Mouse (Mus musculus) MEL-GATA-1-ER (cell line): ENCODE data around the gene Amz1.

ENCODE experiments used
- DNase-seq: peaks from one replicate; pipeline ENCODE4 v3.0.0-alpha.2; 2012; ENCODE audit warnings: low read depth; ENCODE audit errors: extremely low read depth

Amz1 gene

DNA sequence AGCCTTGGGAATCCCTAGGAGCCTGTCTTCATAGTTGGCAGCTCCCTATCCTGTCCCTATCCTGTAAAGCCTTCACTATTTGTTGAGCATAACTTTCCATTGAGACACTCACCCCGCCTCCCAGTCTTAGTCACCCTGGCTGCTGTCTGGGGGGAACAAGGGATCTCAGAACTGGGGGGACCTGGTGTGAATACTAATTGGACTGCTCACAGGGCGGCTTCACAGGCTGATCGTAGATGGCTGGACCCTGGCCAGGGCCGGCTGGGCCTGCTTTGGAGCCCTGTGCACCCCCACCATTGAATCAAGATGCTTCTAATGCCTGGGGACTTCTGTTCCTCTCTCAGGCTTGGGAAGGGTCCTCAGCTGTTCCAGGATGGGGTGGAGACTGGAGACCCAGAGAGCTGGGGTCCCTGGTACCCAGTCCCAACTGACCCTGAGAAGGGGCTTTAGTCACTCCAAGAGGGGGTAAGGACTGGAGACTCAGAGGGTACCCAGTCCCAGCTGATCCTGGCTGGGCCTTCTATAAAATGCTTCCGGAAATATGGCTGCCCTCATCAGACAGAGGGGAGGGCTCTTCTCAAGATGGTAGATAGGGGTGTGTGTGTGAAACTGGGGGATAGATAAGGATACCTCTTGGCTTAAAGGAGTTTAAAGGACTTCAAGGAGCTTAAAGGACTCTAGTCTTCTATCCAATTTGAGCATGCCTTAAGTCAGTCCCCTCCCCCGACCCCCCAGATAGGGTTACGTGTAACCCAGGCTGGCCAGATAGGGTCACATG, 2.3 kb downstream of the Amz1 start:
- no peak for DNase-seq

DNA sequence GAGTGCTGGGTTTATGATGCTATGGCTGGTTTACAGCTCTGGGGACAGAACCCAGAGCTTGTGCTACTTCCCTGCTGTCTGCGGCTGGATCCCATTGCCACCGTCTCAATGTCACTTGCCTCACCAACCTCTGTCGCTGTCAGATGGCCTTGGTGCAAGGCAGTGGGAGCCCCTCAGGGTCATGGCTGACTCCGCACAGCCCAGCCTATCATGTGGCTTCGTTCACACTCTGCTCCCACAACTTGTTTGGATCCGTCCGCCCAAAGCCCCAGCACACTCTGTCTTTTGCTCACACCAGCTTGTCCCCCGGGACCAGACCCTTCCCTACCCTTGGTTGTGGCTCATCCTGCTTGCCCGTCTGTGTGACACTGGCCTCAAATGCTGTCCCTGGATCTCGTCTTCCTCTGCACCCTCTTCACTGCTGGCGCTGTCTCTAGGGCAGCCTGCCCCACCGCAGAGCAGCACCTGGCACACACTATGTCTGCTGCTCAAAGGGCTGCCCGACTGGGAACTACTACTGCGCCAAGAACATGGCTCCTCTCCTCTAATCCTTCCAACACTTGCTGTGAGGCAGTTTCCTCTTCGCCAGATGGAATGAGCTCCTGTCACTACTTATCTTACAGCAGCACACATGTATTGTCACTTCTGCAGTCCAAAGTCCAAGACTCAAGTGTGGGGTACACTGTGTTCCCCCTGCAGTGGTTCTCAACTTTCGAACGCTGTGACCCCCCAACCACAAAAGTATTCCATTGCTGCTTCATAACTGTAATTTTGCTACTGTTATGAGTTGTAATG, 3.2 kb downstream of the Amz1 start:
- DNase-seq, result no peak

DNA sequence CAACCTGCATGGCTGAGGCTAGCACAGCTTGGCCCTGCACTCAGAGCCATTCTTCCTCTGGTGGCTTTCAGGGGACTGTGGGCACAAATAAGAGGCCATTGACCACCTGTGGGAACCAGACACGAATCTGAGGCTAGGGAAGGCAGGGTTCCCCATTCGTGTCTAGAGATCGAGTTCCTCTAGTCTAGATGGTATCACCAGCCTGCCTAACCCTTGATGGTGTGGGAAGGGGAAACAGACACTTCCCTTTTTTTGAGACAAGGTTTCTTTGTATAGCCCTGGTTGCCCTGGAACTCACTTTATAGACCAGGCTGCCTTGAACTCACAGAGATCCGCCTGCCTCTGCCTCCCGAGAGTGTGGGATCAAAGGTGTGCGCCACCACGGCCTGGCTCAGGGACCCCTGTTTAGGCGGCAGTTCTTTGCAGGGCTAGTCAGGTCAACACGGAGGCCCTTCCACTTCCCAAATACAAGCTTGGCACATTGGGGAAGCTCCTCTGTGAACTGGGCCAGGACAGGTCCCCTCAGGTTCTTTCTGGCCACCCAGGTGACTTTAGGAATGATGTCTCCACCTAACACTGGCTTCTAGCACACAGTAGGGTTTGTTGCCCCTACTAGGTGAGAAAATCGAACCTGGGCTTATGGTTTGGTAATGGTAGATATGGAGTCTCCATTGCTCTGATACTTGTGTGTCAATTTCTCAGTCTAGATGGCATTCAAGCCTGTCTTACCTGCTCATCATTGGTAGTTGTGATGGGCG, 7.3 kb downstream of the Amz1 start:
- DNase-seq, result peak; percentile 88

DNA sequence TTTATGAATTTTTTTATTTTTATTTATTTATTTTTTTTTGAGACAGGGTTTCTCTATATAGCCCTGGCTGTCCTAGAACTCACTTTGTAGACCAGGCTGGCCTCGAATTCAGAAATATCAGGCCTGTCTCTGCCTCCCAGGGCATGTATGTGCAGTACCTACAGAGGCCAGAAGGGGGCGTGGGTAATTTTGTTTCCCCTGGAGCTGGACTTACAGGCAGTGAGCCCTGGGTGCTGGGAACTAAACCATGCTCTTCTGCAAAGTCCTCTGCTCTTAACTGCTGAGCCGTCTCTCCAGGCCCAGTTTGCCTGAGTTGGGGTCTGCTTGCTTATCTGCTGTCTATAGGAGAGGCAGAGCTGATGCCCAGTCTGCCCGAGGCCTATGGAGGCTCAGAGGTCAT, 8.3 kb downstream of the Amz1 start:
- DNase-seq, result no peak

DNA sequence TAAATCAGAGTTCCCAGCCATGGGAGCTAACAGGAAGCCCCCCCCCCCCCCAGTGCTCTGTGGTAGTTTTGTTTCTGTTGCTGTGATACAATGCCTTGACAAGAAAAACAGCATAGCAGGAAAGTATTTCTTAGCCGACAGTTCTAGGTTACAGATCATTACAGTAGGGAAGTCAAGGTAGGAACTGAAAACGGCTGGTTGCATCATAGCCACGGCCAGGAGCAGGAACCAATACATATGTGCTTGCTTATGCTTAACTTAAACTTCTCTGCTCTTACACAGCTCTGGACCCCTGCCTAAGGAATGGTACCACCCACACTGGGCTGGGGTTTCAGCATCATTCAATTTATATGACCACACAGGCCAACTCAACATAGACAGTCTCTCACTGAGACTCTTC, 9.4 kb downstream of the Amz1 start:
- DNase-seq, result no peak

DNA sequence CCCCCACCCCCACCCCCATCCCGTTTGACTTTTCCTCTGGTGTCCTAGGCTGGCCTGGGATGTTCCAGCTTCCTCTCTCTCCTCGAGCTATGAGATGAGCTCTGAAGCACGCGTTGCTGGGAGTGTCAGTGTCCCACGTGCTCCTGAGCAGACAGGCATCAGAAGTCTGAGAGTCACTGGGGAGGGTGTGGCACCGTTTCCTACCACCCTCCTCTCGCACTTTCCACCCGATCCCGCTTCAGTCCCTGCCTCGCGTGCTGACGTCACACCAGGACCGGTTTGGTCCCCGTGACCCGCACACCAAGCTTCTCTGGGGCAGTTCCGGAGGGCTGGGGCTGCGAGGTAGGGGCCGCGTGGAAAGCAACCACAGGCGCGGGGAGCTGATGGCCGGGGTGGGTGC, 11.4 kb downstream of the Amz1 start:
- DNase-seq, result no peak

DNA sequence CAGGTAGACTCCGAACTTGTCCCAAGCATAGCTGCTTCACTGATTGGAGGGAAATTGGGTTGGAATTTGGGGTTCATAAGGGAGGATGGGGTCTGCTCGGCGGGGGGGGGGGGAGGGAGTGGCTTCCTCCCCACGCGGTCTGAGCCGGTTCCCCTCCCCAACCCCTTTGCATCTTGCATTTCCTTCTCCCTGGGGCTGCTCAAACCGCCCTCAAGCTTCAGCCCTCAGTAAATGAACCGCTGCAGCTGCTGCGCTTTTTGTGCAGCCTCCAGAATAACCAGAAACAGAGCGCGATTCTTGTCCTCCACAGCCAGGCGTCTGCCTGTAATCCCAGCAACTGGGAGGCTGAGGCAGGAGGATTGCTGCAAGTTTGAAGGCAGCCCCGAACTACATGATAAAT, 12.2 kb downstream of the Amz1 start:
- DNase-seq, result no peak

DNA sequence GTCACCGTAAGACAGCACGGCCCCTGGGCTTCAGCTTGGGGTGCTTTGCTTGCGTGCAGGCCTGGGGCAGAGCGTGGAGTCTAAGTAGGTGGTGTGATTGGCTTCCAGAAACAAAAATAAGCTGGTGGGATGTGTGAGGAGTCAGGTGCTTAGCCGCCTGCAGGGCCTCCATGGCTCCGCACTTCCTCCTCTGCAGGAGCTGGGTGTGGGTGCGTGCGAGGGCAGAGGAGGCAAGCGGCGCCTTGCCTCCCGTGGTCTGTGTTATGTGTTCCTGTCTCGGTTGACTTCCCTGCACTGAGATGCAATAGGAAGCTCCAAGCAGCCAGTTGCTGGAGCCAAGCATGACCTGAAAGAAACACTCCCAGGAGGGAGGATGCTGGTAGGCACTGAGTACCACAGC, 15.9 kb downstream of the Amz1 start:
- no peak for DNase-seq

DNA sequence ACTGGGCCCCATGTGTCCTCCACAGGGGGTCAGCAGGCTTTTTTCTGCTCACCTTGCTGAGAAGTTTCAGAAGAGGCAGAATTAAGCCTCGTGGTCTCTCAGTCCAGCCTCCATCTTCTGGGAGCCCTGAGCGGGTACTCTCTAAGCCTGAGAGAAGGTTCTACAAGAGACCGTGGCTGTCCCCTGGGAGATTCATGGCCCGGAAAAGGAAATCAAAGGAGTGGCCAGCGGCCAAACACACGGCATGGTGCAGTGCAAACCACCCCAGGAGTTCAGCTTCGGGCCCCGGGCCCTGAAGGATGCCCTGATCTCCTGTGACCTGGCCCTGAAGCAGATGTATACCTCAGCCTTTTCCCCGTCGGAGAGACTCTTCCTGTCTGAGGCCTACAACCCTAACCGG, 17.1 kb downstream of the Amz1 start:
- DNase-seq, result no peak

DNA sequence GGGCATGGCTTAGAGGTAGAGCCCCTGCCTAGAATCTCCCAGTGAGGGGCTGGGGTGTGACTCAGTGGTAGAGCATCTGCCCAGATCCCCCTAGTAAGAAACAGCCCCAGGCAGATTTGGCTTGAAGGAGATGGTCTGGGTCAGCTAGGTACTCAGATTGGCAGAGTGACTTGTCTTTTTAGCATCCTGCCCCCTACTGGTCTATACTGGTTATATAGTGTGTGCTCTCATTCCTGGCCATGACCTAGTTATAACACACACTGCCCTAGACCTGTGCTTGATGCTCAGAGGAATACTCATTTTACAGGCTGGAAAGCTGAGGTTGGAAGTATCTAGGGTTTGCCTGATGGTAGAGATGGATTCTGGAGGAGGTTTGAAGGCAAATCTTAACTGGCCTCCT, 17.9 kb downstream of the Amz1 start:
- DNase-seq, result peak; percentile 35

DNA sequence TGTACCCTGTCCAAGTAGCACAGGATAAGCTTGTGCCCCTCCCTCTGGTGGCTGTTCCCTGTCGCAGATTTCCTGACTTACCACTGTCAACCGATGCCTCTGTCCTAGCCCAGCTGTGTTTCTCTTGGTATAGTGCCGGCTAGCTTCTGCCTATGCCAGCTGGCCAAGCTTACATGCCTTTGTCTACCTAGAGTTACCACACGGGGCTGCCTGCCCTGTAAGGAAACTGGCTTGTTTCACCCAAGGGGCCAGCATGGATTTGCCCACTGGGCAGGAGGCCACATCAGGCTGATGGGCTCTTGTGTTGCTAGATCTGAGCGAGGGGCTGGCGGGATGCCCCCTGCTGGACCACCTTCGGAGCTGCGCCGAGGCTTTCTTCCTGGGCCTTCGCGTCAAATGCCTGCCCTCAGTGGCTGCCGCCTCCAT, 19.8 kb downstream of the Amz1 start:
- DNase-seq, result no peak

DNA sequence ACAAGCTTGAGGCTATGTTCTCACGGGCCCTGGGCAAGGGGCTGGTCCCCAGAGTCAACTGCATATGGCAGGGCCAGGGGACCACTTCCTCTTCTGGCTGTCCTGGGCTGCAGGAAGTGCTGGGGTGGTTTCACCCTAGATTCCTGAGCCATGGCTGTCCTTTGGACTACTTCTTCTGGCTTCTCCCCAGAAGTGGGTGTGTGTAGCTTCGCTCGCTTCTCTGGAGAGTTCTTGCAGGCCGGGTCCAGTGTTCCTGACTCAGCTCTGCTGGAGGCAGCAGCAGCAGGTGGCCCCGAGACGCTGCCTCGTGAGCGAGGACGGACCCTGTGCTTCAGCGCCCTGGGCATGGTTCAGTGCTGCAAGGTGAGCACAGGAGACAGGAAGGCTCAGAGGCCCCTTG, 24.5 kb downstream of the Amz1 start:
- DNase-seq, result no peak

DNA sequence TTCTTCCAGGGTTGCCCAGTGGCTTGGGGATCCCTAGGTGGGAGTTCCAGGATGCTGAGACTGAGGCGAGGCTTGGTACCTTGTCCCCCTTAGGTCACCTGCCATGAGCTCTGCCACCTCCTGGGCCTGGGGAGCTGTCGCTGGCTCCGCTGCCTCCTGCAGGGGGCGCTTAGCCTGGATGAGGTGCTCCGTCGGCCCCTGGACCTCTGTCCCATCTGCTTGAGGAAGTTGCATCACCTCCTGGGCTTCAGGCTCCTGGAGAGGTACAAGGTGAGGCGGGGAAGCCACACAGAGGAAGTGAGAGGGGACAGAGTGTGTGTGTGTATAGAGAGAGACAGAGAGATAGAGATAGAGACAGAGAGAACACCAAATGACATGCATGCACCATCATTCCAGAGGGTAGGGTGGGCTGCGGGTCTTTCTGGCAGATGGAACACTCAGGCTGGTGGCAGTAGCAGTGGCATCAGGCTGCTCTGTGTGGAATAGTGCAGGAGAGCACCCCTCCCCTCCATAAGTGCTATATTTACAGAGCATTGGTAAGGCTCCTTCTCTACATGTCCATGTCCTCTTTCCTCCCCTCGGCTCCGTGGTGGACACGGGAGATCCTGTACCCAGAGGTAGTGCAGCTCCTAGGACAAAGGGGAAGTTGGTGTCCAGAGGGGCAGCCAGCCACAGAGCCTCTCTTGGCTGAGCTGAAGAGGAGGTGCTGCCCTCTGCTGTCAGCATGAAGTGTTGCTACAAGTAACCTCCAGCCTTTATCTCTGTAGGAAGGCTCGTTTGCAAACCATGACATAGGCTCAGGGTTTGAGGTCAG, 25.3 kb downstream of the Amz1 start:
- peak; percentile 78 for DNase-seq

DNA sequence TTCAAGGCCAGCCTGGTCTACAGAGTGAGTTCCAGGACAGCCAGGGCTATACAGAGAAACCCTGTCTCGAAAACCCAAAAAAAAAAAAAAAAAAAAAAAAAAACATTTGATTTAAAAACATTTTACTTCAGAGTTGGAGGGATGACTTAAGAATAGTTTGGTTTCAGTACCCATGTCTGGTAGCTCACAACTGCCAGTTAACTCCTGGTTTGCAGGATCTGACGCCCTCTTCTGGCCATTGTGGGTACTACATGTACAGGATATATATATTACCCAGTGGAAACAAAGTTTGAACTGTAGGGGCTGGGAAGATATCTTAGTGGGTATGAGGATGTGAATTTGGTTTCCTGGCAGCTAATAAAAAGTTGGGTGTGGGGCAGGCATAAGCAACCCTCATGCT, 27.0 kb downstream of the Amz1 start:
- peak; percentile 39 for DNase-seq

DNA sequence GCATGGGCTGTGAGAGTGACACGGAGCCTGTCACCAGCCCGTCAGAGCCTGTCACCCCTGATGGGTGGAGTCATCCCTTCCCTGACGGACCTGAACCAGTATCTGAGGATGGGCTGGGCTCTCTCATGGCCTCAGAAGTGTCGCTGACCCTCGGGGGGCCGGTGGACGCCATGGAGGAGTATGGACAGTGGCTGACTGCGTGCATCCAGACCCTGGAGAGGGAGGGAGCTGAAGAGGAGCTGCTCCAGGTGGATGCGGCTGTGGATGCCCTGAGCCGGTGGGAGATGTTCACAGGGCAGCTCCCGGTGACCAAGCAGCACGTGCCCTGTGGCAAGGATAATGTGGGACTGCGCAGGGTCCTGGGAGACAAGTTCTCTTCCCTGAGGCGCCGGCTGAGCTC, 28.1 kb downstream of the Amz1 start:
- DNase-seq, result no peak

DNA sequence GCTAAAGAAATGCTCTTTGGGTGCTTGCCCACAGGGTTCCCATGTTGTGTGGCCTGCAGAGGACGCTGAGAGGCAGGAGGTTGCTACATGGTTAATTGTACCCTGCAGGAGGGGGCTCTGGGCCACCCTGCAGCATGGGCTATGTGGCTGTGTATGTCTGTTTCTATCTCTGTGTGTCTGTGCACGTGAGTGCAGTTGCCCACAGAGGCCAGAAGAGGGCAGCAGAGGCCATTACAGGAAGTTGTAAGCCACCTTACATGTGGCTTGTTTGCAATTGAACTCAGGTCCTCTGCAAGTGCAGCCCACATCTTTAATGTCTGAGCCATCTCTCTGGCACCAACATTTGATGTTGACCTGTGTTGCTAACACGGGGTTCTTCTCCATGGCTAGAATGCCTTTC, 28.7 kb downstream of the Amz1 start:
- DNase-seq, result peak; percentile 11

DNA sequence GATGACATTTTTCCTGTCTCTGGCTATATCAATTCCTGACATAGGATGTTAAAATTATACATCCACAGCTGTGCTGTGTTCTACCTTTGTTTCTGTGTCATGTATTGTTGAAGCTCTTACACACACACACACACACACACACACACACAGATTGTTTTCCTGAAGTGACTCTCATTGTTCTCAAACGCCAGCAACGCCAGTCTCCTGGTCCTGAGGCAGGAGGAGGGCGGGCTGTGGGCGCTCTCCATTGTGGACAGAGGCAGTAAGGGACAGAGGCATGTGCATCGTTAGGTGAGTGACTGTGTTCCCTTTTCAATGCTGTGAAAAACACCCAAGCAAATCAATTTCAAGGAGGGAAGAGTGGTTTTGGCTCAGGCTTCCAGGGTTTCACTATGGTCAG, 29.3 kb downstream of the Amz1 start:
- no peak for DNase-seq

DNA sequence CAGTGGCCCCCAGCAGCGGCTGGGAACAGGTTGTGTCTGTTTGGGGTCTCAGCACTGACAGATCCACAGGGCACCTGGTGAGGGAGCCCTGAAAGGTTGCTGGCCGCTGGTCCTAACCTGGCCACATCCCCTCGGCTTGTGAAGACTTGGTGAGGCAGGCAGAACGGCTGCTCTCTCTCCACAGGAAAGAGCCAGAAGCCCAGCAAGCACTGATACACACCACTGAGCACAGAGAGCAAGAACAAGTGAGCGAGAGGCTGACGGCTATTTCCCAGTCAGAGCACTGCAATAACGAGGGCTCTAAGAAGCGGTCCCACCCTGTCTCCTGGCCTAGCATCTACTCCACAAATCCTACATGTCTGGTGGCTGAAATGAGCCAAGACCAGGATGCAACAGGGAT, 34.9 kb downstream of the Amz1 start:
- DNase-seq, result no peak

DNA sequence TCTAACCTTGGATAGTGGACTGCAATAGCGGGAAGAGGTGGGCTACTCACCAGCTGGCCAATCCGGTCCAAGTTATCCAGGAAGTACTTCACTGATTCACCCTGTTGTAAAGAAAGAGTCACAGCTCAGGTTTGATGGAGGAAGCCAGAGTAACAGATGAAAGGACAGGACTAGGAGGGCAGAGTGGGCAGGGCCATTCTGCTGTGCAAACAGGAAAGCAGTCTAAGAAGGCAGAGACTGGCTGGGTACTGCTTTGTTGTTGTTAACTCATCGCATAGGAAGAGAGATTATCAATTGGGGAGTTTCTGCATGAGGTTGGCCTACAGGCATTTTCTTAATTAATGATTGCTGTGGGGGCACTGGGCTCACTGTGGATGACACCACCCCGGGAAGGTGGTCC, 38.6 kb downstream of the Amz1 start:
- no peak for DNase-seq

DNA sequence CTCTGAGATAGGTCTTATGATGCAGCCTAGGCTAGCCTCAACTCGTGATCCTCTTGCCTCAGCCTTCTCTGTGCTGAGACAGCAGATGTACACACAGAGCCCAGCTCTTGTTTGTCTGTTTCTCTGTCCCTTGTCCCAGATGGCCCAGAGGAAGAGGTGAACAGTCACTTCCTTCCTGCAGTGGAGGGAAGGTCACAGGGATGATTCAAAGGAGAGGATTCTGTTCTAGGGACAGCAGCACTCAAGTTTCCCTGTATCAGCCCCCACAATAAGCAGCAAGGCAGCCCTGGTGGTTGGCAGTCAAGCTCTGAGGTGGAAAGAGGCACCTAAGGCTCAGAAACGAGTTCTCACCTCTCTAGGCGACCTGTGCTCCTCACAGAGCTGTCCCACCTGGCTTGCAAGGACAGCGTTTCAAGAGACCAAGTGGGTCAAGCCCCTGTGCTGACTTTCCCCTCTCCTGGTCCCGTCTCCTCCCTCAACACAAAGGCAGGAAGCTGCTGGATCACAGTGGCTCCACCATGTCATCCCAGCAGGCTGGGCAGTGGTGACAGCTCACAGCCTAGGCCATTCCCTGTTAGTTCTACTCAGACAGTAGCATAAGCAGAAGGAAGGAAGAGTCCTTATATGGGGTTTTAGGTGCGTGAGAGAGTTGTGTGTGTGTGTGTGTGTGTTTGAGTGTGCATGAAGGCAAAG, 41.1 kb downstream of the Amz1 start:
- no peak for DNase-seq

DNA sequence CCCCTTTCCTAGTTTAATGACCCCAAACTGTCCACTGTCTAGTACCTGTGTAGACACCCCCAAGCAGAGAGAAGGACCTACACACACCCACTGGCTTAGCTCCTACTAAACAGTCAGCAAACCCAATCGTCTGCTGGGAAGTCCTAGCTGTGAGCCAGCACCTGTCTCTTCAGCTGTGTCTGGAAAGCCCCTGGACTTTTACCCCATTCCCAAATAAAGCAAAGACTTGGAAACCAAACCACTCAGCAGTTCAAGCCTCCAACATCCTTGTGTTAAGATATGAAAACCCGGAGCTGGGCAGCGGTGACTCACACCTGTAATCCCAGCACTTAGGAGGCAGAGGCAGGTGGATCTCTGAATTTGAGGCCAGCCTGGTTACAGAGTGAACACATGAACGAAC, 42.6 kb downstream of the Amz1 start:
- no peak for DNase-seq
